Mouse (Mus musculus) layer of hippocampus, adult 18-20 months (tissue): Measurements from ENCODE around the gene Pum2. TPM values are rescaled to one million over a fixed set of nuclear protein-coding genes. Genes with fewer than 3 reads are reported as not detected.

Experiments
- DNase-seq, 2 experiments: peaks; one replicate each; pipeline ENCODE4 v3.0.0; 2022; ENCODE audit warnings: low spot score in 2 of 2
- total RNA-seq, 2 experiments: library from RNA; stranded (reverse); gene quantifications; 2 replicates each; pipeline ENCODE4 v1.2.3; 2021

The Pum2 gene
- total RNA-seq, 2 experiments from 2014 or later: 195 to 211 TPM

DNA sequence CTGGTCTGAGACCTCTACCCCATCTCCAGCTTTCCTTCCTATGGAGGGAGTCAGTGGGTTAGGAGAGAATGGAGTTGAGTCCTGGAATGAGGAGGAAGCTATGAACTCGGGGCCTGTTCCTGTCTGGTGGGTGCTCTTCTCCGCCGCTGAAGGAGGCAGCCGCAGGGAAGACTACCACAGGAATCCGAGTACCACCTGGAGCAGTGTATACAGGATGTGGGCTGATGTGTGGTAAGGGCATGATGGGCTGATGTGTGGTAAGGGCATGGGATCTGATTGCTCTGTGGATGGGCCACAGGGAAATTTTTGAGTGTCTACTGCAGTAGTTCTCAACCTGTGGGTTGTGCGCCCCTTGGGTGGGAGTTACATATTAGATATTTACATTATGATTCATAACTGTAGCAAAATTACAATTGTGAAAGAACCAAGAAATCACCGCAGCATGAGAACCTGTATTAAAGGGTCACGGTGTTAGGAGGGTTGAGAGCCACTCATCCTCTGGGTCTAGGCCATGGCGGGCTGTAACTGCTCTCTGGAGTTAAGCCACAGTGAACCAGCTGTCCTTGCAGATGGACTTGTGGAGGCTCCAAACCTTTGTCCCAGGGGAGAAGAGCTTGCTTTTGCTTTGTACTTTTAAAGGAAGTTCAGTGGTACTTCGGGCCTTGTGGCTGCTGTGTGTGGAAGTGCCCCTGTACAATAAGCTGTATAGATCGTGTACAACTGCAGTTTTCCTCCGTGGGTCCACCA, 113.2 kb downstream of the Pum2 start:
- DNase-seq: no peak

DNA sequence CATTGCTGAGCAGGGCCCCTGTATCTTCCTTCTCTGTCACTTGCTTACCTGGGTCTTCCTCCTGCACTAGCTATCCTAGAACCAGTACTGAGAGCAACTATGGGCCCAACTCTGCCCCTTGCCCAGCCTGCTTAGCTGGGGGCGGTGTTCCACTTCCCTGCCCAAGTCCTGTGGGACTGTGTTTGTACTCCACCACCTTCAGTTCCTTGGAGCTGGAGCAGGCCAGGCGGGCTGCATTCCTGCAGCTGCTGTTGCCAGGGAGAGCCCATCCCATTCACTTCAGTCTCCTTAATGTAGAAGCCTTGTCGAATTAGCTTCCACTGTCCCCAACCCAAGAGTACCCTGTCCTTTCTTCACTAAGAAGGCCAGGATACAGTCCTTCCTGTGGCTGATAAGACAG, 114.5 kb downstream of the Pum2 start:
- no peak for DNase-seq

DNA sequence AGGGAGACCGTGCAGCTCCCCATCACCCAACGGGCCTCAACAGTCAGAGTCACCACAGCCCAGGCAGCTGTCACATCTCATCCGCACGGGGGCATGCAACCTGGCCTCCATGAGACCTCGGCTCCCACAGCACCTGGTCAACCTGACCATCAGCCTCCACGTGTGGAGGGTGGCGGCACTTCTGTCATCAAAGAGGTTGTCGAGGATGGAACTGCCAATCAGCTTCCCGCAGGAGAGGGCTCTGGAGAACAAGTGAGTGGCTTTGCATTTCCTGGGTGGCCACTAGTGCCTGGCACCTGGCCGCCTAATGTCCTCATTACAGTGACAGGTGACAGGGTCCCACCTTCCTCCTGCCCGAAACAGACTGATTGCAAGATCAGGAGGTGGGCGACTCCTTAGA, 116.7 kb downstream of the Pum2 start:
- no peak for DNase-seq

DNA sequence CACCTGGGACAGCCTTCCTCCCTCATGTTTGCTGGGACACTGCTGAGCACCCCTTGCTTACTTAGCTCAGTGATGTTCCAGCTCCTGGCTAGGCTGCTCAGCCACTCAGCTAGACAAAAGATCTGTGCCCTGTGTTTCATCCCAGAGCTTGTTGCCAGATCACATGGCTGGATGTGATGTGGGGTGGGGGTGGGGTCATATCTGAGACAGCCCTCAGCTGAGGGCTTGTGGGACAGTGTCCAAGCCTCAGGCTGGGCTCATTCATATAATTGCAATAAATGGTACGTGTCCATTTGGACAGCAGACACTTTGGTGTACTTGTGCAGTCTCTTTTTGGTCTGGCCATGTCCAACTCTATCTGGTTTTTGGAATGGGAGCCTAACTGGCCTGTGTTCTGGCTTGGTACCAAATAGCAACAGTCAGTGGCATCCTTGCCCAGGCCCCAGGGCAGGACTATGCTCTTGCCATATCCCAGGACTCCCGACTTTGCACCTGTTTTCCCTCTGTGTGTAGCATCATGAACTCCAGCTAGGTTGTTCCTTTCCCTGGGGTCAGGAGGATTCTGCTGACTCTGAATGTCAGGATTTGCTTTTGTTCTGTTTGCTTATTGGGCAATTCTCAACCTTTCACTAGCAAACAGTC, 119.6 kb downstream of the Pum2 start:
- no peak for DNase-seq

DNA sequence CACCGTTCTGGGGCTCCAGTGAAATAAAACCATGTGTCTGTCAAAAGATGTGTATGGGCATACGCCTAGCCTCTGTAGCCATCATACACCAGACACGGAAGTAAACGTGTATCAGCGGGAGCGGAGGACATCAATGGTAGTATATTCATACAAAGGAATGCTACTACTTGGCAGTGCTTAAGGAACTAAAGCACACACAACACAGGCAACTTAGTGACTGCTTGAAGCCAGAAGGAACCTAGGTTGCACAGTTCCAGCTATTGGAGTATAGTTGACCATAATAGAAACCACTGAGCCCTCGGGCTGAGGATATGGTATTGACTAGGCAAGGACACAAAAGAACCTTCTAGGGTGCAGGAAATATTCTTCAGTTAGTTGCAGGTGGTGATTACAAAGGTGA, 124.0 kb downstream of the Pum2 start:
- no peak for DNase-seq

DNA sequence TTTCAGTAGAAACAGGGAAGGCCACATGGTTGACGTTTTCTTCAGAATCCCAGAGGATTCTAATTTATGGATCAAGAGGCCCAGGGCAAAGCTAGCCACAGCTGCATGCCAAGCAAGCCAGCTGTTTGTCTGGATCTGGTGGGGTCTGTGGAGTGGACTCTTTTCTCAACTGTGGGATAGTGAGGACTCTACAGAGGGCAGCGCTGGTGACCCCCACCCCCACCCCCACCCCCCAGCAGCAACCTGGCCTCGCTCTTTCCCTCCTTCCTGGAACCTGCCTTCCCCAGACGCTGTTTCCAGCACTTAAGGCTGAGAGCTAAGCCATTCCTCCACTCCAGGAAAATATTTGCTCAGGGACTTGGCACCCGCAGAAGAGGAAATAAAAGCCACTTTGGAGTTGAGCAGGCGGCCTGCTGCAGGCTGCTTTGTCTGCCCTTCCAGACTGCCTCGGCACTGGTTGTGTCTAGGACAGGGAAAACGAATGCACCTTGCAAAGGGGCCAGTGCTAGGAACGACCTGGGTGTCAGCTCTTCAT, 124.6 kb downstream of the Pum2 start:
- no peak for DNase-seq

Other genes with a start within 250 kb of the Pum2 start
- 100 to 1,000 TPM; 360 to 385 TPM for gene Rhob, start 174.1 kb upstream of the Pum2 start, total RNA-seq
- not detected for gene Slc7a15, start 75.1 kb upstream of the Pum2 start, total RNA-seq
- gene Sdc1, start 97.2 kb downstream of the Pum2 start, total RNA-seq: 1 to 10 TPM in 1 of 2 experiments, under 1 TPM in 1; 0.67 to 1.0 TPM
- gene Laptm4a, start 247.5 kb downstream of the Pum2 start, total RNA-seq: 100 to 1,000 TPM; 215 to 227 TPM